Mouse (Mus musculus): Measurements from ENCODE around the gene Lsmem1. TPM values are rescaled to one million over a fixed set of nuclear protein-coding genes. Genes with fewer than 3 reads are reported as not detected.
"Not testable (repeated sequence)": the region's sequence is repeated elsewhere in the genome, so short reads cannot be mapped to it uniquely, and the experiment has no call there.

Gene Lsmem1
- total RNA-seq, 2 experiments from 2014 or later = 23.4 to 23.6 TPM

DNA sequence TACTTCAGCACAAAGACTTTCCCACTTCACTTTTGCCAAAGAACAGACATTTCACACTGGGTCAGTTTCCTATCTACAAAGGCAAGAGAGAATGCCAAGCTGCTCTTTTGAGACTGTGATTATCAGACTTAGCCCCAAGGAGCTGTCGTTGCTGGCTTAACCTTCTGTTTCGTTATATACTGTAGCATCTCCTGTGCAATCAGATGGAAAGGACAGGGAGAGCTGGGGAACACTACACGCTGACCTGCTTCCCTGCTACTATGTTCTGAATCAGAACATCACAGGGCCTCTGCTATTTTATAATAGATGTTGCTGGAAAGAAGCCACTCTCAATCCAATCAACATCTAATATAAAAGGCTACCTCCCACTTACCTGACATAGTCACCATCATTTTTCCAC, 9.8 kb upstream of the Lsmem1 start:
- no peak for DNase-seq

DNA sequence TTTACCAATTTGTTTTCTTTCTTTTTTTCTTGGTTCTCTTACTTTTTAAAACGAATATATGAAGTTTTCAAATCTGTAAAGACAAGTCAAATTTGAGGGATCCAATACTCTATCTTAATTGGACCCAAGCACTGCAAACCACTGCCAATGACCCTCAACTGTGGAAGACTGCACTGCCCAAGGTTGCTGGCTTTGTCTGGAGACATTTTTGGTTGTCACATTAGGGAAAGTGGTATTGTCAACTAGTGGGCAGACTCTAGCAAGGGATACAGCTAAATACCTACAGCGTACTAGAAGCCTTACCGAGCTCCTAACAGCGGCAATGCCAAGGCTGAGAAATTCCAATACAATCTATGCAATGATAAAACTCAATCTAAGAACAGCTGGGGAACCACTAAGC, 8.6 kb upstream of the Lsmem1 start:
- DNase-seq = no peak

DNA sequence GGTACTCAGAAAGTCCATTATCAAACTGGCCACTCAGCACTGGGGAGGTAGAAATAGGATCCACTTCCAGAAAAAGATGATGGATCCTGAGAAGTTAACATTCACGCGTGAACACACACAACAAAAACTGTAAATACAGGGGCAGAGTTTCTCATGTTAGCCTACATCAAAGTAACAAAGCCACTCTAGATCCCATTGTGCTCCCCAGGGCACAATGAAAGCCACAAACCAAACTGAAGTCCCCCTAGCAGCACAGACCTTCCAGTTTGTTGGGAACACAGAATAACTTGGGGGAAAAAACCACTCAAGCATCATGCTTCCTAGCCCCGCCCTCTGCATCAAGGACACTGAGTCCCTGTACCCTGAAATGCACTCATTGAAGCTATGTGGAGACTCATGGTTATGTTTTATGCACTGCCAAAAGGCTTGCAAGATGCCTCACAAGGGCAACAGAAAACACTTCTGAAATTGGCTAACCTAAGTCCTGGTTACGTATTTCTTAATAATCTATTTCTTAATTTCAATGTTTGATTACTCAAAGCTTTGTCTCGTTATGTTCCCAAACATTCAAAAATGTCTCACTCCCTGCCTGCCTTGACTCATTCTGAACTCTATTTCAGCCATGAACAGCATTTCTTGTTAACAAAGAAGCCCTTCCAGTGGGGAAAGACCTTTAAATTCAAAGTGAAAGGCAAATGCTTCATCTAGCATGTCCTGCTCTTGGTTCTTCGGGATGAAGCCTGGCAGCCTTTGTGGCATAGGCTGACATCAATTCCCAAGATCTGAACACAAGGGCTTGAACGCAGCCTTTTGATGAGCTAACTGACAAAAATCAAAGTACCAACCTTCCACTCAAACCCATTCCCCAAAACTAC, 3.1 kb upstream of the Lsmem1 start:
- no peak for DNase-seq

- DNase-seq = no peak
Observed at GRCm38 (mm10) chr12:40200484-40201235, 1.4 kb upstream of the Lsmem1 start.

GRCm38 (mm10) chr12:40199795-40200402, 609 bp upstream of the Lsmem1 start:
- DNase-seq = peak; percentile 81

DNA sequence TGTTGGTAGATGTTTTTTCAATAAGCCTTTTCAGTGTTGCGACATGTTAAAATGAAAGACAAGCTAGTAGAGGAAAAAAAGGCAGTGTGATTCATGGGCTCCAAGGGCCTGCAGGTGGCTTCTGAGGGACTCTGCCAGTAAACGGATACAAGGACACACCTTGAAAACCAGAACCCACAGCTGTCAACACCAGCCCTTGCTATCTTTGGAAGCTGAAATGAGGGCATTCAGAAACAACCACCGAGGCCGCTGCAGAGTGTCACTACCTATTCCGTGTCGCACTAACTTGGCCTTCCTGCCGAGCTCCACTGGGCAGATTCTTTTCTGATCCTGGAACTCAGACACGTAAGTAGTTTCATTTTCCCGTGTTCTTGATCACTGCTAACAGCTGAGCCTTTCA, 863 bp downstream of the Lsmem1 start:
- DNase-seq = peak; percentile 59

- DNase-seq = no peak
Observed at GRCm38 (mm10) chr12:40198019-40198418, 1.3 kb downstream of the Lsmem1 start.

GRCm38 (mm10) chr12:40197511-40197910, 1.8 kb downstream of the Lsmem1 start:
- DNase-seq = peak; percentile 39

GRCm38 (mm10) chr12:40185474-40185873, 13.8 kb downstream of the Lsmem1 start:
- no peak for DNase-seq

DNA sequence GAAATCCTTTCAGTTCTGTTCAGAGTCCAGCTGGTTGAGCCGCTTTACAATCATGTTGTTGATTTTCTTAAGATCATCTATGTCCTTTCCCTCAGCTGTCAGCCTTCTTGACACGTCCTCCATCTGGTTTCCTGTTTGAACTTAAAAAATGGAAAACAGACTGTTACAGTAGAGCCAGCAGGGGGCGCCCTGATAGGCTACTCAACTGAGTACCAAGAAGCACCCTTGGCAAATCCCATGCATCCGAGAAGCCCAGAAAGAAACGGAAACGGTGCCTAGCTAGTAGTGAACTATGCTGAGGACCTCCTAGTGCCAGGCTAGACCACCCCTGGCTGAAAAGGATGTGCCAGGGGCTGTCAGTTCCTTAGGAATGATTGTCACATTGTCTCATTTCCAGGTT, 22.2 kb downstream of the Lsmem1 start:
- DNase-seq = peak; percentile 52

- DNase-seq = no peak
Observed at GRCm38 (mm10) chr12:40176158-40176557, 23.1 kb downstream of the Lsmem1 start.

DNA sequence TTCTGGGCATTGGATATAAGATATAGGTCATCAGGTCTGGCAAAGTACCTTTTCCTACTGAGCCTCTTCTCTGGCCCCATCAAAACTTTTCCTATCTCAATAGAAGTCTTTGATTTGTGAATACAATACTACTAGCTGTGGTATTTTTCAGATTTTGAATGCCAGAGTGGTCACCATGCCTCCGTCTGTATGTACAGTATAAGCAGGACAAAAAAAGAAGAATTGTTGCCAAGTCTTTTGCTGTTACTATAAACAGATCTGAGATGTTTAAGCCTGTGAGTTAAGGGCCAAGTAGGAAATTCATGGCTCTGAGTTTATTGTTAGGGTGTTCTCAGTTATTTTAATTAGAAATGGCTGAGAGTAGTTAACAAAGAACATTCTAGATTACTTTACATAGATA, 24.1 kb downstream of the Lsmem1 start:
- DNase-seq = not testable (repeated sequence)

- DNase-seq = no peak
Observed at GRCm38 (mm10) chr12:40171637-40172036, 27.7 kb downstream of the Lsmem1 start.

- DNase-seq = no peak
Observed at GRCm38 (mm10) chr12:40169675-40170074, 29.6 kb downstream of the Lsmem1 start.

DNA sequence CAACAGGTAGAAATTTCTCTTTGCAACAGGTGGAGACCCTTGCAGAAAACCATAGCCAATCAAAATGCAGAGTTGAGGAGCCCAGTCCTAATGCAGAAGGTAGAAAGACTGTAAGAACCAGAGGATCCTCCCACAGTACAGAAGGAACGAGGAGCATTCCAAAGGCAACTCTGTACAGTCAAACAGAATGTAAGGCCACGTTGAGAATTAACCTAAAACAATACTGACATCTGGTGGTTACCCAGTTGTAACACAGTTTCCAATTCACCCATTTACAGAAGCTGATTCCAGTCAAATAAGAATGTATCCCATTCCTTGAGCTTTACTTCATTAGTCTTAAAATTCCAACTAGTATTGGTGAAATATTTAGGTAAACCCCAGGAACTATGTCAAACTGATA, 34.7 kb downstream of the Lsmem1 start:
- DNase-seq = no peak

GRCm38 (mm10) chr12:40160777-40161176, 38.5 kb downstream of the Lsmem1 start:
- DNase-seq = no peak

DNA sequence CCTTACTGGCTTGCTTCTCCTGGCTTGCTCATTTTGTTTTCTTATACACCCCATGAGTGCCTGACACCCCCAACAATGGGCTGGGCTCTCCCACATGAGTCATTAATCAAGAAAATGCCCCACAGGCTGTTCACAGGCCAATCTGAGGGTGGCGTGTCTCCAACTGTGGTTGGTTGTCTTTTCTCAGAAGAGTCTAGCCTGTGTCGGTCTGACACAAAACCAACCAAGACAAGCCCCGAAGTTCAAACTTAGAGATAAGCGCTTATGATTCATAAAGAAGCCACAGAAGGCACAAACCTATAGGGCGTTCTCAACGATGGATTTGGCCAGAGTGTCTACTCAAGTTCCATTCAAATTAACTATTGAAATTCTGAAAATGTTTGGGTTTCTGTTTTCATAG, 45.1 kb downstream of the Lsmem1 start:
- DNase-seq = no peak

- no peak for DNase-seq
Observed at GRCm38 (mm10) chr12:40152353-40153069, 46.8 kb downstream of the Lsmem1 start.

GRCm38 (mm10) chr12:40147319-40147718, 52.0 kb downstream of the Lsmem1 start:
- no peak for DNase-seq

- DNase-seq = no peak
Observed at GRCm38 (mm10) chr12:40146510-40146909, 52.8 kb downstream of the Lsmem1 start.

DNA sequence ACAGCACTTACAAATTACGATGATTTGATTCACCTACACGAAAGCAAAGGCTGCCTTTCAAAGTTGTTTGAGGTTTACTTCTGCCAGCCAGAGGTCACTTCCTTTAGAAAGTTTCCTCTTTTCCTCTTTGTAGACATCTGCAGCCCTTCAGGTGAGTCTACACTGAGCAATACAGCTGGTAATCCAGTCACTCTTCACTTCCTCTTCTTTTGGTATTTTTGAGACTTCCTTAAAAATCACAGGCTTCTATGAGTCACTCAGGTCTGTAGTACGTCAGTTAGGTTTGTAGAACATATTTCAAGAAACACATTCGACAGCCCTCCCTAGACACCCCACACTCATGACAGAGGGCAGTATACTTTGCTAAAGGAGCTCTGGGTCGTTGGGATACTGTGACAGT, 58.6 kb downstream of the Lsmem1 start:
- DNase-seq = no peak

GRCm38 (mm10) chr12:40139484-40140245, 59.6 kb downstream of the Lsmem1 start:
- DNase-seq = no peak

All from heart, postnatal 4 days (tissue).